Mouse (Mus musculus) embryo, embryonic 11.5 days (tissue): ENCODE results near the gene Mrtfb.

Experiments
- DNase-seq: peaks from one replicate; pipeline ENCODE4 v3.0.0-alpha.2; 2012; ENCODE audit warnings: low read depth, low spot score

Mrtfb gene

GRCm38 (mm10) chr16:13255855-13256635, at the start of gene Mrtfb:
TSS of gene Mrtfb (plus strand) at chr16:13256481.
- DNase-seq, result peak; percentile 81

DNA sequence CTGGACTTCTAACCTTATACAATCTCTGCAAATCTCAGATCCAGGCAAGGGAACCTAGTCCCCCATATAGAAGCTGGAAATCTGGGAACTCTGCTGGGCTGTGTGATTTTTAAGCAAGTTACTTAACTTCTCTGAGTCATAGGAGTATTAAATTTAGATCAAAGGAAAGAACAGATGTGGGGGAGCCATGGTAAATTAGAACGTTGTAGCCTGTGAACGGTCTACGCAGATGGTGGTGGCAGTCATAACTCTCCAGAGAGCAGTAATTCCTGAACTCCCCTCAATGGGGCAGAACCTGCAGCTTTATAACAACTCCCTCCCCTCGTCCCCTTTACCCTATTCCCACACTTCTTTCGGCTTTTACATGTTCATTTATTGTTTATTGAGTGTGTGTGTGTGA, 48.6 kb upstream of the Mrtfb start:
- no peak for DNase-seq

DNA sequence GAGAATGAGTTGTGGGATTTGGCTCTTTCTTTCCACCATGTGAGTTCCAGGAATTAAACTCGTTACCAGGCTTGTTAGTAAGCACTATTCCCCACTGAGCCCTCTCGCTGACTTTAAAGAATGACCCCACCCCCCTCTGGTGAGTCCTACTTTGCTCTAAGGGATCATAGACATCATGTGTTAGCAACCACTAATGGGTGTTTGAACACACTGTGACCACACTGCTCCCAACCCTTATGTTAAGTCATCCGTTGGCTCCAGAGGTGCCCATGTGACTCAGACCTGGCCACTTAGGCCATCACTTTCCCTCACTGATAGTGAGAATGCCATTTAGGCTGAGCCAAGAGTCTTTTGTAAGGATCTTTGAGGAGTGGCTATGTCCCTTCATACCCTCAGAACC, 48.2 kb upstream of the Mrtfb start:
- no peak for DNase-seq

DNA sequence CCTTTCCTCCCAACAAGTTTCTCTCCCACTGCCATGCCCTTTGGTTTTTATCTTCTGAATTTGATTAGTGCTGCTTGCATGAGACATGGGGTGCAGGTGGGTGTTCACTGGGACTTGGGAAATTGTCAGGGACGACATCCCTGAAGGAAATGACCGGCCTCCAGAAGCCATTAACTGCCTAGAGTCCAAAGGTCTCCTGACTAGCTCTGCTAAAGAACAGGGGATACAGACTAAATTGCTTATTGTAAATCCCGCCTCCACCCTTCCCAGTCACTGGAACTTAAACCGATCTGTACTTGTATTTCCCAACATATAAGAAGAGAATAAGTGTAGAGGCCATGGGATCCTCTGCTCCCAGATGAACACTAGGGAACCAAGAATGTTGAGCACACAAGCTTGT, 43.5 kb upstream of the Mrtfb start:
- DNase-seq, result no peak

- no peak for DNase-seq
These were observed 39.9 kb upstream of the Mrtfb start for GRCm38 (mm10) chr16:13216116-13216952.

GRCm38 (mm10) chr16:13217951-13218350, 38.3 kb upstream of the Mrtfb start:
- DNase-seq, result no peak

DNA sequence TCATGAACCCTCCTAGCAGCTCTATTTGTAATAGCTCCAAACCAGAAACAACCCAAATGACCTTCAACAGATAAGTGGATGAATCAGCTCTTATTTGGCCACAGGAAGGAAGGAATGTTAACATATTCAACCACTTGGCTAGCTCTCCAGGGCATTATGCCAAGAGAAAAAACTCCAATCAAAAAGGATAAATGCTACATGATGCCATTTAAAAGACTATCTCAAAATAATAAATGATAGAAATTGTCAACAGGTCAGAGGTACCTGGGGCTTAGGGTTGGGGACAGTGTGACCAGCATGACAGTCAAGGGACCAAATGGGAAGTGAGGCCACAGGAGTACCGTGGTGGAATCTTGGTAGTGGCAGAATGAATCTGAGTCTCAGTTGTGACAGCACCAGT, 34.8 kb upstream of the Mrtfb start:
- no peak for DNase-seq

DNA sequence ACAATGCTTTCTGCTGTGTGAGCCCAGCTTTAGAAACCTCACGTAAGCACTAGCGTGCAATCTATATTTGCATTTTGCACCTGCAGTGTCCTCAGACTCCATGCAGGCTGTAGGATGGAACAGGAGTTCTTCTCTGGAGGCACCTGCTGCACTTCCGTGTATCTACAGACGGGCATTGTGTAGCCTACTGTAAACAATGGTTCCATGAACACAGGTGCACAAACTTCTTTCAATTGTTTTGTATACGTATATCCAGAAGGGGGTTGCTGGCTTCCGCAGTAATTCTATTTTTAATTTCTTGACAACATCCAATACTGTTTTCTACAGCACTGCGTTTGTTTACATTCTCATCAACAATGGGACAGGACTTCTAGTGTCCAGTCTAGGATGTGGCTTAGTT, 24.2 kb upstream of the Mrtfb start:
- DNase-seq, result no peak

- DNase-seq, result no peak
These were observed 23.1 kb upstream of the Mrtfb start for GRCm38 (mm10) chr16:13232912-13233802.

- no peak for DNase-seq
These were observed 17.2 kb upstream of the Mrtfb start for GRCm38 (mm10) chr16:13239039-13239438.

DNA sequence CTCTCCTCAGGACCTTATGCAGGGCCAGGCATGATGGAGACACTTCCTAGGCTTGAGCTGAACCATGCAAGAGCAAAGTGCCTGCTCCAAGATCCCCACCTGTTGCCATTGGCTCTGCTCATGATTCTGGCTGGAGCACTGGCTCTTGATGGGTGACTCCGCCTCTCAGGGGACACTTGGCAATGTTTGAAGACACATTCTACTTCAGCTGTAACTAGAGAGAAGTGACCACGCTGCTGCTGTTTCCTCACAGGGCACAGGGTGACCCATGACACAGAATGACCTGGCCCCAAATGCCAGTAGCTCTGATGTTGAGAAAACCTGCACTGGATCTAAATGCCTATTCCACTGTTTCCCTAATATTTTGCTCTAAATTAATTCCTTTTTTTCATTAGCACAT, 16.7 kb upstream of the Mrtfb start:
- DNase-seq, result no peak

- DNase-seq, result no peak
These were observed 16.0 kb upstream of the Mrtfb start for GRCm38 (mm10) chr16:13240326-13240725.

GRCm38 (mm10) chr16:13245658-13246057, 10.6 kb upstream of the Mrtfb start:
- no peak for DNase-seq

DNA sequence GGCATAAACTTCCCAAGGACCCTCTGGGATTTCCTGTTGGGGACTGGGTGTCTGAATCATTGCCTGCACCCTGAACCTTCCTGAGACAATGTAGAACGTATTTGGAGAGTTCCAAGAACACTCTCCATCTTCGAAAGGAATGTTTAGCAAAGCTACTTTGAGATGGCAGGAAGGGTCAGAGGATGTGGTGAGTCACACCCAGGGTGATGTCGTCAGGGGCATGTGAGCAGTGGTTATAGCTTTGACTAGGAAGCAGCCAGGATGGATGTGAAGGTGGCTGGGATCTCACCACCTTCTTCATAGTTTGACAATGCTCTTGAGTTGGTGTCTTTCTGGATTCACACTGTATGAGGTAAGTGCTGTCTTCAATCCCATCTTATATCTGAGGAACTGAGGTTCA, 9.4 kb upstream of the Mrtfb start:
- DNase-seq, result no peak

DNA sequence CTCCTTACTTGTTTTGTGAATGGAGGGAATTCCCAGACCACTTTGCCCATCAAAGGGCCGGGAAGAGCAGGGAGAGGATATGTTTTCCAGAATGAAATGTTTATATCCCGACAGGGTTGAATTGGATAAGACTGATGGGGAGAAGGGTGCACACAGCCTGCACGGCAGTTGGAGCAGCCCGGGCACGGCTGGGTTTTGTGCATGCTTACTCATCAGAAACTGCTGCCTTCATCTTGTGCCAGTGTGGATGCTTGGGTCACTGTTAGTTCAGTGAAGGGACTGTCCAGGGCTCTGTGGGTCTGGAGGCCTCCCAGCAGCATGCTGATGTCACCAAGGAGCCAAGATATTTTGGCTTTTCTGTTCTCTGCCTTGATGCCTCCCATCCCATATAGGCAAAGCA, 6.2 kb upstream of the Mrtfb start:
- DNase-seq, result no peak

- DNase-seq, result no peak
These were observed 616 bp downstream of the Mrtfb start for GRCm38 (mm10) chr16:13256667-13257527.

GRCm38 (mm10) chr16:13257528-13257835, 1.2 kb downstream of the Mrtfb start:
- DNase-seq, result no peak

DNA sequence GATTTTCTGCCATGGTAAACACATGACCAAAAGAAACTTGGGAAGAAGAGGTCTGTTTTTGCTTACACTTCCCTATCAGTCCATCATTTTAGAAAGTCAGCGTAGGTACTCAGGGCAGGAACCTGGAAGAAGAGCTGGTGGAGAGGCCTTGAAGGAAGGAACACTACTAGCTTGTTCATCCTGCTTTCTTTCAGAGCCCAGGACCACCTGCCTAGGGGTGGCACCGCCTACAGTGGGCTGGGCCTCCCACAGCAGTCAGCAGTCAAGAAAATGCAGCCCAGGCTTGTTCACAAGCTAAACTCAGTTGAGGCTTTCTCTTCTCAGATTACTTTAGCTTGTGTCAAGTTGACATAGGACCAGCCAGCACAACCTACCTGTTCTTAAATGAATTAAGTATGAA, 2.7 kb downstream of the Mrtfb start:
- DNase-seq, result no peak

GRCm38 (mm10) chr16:13266312-13266711, 10.0 kb downstream of the Mrtfb start:
- no peak for DNase-seq

DNA sequence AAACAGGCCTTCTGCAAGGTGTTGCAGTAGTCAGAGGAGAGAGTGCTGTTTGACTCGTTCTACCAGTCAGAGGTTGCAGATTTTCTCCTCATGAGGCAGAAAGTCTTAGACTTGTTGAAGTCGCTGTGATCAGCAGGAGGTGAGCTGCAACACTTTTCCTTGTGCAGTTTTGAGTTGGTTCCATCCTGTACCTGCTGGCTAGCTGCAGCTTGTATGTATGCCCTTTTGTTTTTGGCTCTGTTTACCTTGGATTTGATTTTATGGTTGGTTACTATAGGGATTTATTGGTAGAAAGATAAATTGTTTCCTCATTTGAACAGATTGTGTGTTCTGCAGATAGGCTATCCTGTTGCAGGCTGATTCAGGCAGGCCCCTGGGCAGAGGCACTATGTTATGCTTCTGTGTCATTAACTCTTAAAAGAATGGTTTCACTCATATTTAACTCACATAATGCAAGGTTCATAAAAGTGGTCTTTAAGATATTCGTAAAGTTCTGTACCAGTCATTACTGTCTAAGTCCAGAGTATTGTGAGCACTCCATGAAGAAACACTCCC, 11.1 kb downstream of the Mrtfb start:
- no peak for DNase-seq

DNA sequence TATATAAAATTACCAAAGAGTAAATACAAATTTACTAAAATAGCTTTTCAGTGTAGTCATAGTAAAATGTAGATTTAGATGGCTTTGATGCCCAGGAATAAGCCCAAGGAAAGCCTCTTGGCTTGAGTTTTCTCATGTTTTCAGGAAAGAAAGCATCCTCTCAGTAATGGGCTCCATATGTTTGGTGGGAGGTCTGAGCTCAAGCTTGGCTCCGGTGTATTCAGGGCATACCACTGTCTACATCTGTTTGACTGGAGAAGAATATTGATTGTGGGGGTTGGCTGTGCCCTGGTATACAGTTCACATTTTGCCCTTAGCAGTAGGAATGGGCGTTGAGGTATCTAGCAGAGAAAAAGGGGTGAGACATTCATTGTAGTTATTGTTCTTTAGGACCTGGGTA, 13.1 kb downstream of the Mrtfb start:
- no peak for DNase-seq
